Mouse (Mus musculus) midbrain, embryonic 11.5 days (tissue): ENCODE data around the gene Nob1. TPM values are rescaled to one million over a fixed set of nuclear protein-coding genes. Genes with fewer than 3 reads are reported as not detected.

ENCODE experiments used
- ATAC-seq: fragments of 200-750 bp; cut with Nextera tagmentation; 2 replicates; pipeline ENCODE4 v1.8.0; 2017; ENCODE audit warnings: moderate TSS enrichment, moderate library complexity; ENCODE audit not compliant: low FRiP score
- DNase-seq: peaks from one replicate; pipeline ENCODE4 v3.0.0; 2015; ENCODE audit warnings: low spot score; ENCODE audit errors: missing footprints
- H3K27ac ChIP-seq: fragments of 300-500 bp; sonication (generic); 2 replicates; pipeline ENCODE4 v1.5.1; 2014; ENCODE audit warnings: low read depth, low read length
- H3K27me3 ChIP-seq: fragments of 300-500 bp; sonication (generic); 2 replicates; pipeline ENCODE4 v1.6.1; 2014; ENCODE audit warnings: mild to moderate bottlenecking, low read length, moderate library complexity, mixed read lengths; ENCODE audit not compliant: control insufficient read depth, insufficient read depth
- H3K36me3 ChIP-seq: fragments of 300-500 bp; sonication (generic); 2 replicates; pipeline ENCODE4 v1.6.1; 2014; ENCODE audit warnings: mild to moderate bottlenecking, low read length, moderate library complexity, mixed read lengths; ENCODE audit not compliant: control insufficient read depth, insufficient read depth
- H3K4me1 ChIP-seq: fragments of 300-500 bp; sonication (generic); 2 replicates; pipeline ENCODE4 v1.6.1; 2014; ENCODE audit warnings: low read length; ENCODE audit not compliant: control insufficient read depth, insufficient read depth
- H3K4me2 ChIP-seq: fragments of 300-500 bp; sonication (generic); 2 replicates; pipeline ENCODE4 v1.6.1; 2014; ENCODE audit warnings: mild to moderate bottlenecking, moderate library complexity
- H3K4me3 ChIP-seq: fragments of 300-500 bp; sonication (generic); 2 replicates; pipeline ENCODE4 v1.5.1; 2014; ENCODE audit warnings: low read depth, low read length
- H3K9ac ChIP-seq: fragments of 300-500 bp; sonication (generic); 2 replicates; pipeline ENCODE4 v1.6.1; 2014; ENCODE audit warnings: low read length
- H3K9me3 ChIP-seq: fragments of 300-500 bp; sonication (generic); 2 replicates; pipeline ENCODE4 v1.6.1; 2016; ENCODE audit warnings: low read length; ENCODE audit not compliant: control insufficient read depth
- WGBS: fragments of 180-500 bp; shearing (Covaris S2); extraction: QIAGEN DNeasy Blood & Tissue Kit; methylation state at CpG from one replicate; pipeline ENCODE4 v1.1.7; 2014; 5-methylcytosine and 5-hydroxymethylcytosine counted together
- polyA plus RNA-seq: library from polyadenylated mRNA; unstranded; fragments of >200 nt; fragmentation: Nextera tagmentation; extraction: Ambion mirVana; gene quantifications from 2 replicates; pipeline ENCODE4 v1.2.1, GENCODE M21; 2014

Gene Nob1
- 69.5 and 81.7 TPM in 2 replicates for polyA plus RNA-seq

- Histone ChIP-seq H3K4me1 (peaks cover 7% of the 10 kb centered on the region; the same call in 1 of the 2 replicates), H3K4me2 (peak within 1 kb of the TSS; percentile 78), H3K36me3 (peaks cover 10% of the 10 kb centered on the region), H3K9me3 (no peaks in the 10 kb centered on the region), H3K9ac (peak within 1 kb of the TSS; percentile 92), H3K27me3 (no peaks in the 10 kb centered on the region), H3K27ac (no peak within 1 kb of the TSS), H3K4me3 (peak within 1 kb of the TSS; percentile 87)
- ATAC-seq (peak; percentile 99), DNase-seq (peak; percentile 100)
- WGBS, result under 1% methylated on average over 48 of the region's 50 CpGs
Observed at GRCm38 (mm10) chr8:107424597-107425229, at the start of gene Nob1. Gene Nob1, minus strand, starts transcription at chr8:107425051.

GRCm38 (mm10) chr8:107473369-107473768, 48.5 kb upstream of the Nob1 start:
- Histone ChIP-seq H3K9ac (no peak overlapping the region), H3K4me2 (no peak overlapping the region), H3K27ac (no peak overlapping the region), H3K4me3 (no peak overlapping the region), H3K27me3 (no peaks in the 10 kb centered on the region), H3K9me3 (no peaks in the 10 kb centered on the region), H3K36me3 (no peaks in the 10 kb centered on the region; the same call in 1 of the 2 replicates), H3K4me1 (no peaks in the 10 kb centered on the region; the same call in 1 of the 2 replicates)
- DNase-seq (peak; percentile 4), ATAC-seq (no peak)
- 94% methylated on average over 4 of the region's 4 CpGs for WGBS

GRCm38 (mm10) chr8:107472403-107473100, 47.7 kb upstream of the Nob1 start:
- H3K36me3 ChIP-seq, result no peaks in the 10 kb centered on the region; the same call in none of the 2 replicates
- H3K4me1 ChIP-seq, result no peaks in the 10 kb centered on the region; the same call in 1 of the 2 replicates
- ATAC-seq, result no peak
- DNase-seq, result peak; percentile 45
- no peak overlapping the region for H3K9ac ChIP-seq
- H3K9me3 ChIP-seq, result no peaks in the 10 kb centered on the region
- no peaks in the 10 kb centered on the region for H3K27me3 ChIP-seq
- H3K4me2 ChIP-seq, result no peak overlapping the region
- no peak overlapping the region for H3K4me3 ChIP-seq
- WGBS, result 82% methylated on average over 10 of the region's 10 CpGs
- H3K27ac ChIP-seq, result no peak overlapping the region; the same call in 1 of the 2 replicates

- Histone ChIP-seq H3K27ac (no peak overlapping the region), H3K4me1 (no peaks in the 10 kb centered on the region; the same call in 1 of the 2 replicates), H3K9me3 (no peaks in the 10 kb centered on the region), H3K9ac (no peak overlapping the region), H3K4me3 (no peak overlapping the region), H3K36me3 (no peaks in the 10 kb centered on the region; the same call in none of the 2 replicates), H3K4me2 (no peak overlapping the region), H3K27me3 (no peaks in the 10 kb centered on the region)
- WGBS, result 85% methylated on average over 5 of the region's 5 CpGs
- DNase-seq (no peak), ATAC-seq (no peak)
Observed at GRCm38 (mm10) chr8:107470302-107470701, 45.5 kb upstream of the Nob1 start.

GRCm38 (mm10) chr8:107468811-107469302, 44.0 kb upstream of the Nob1 start:
- Histone ChIP-seq H3K4me3 (no peak overlapping the region), H3K27me3 (no peaks in the 10 kb centered on the region), H3K9ac (no peak overlapping the region), H3K27ac (no peak overlapping the region; the same call in 1 of the 2 replicates), H3K4me2 (no peak overlapping the region), H3K9me3 (no peaks in the 10 kb centered on the region), H3K36me3 (no peaks in the 10 kb centered on the region; the same call in none of the 2 replicates), H3K4me1 (no peaks in the 10 kb centered on the region; the same call in 1 of the 2 replicates)
- ATAC-seq (no peak), DNase-seq (peak; percentile 83)
- WGBS, result 59% methylated on average over 8 of the region's 8 CpGs

GRCm38 (mm10) chr8:107466642-107467041, 41.8 kb upstream of the Nob1 start:
- Histone ChIP-seq H3K36me3 (peaks cover 2% of the 10 kb centered on the region), H3K4me3 (no peak overlapping the region), H3K9ac (no peak overlapping the region), H3K4me1 (no peaks in the 10 kb centered on the region; the same call in 1 of the 2 replicates), H3K9me3 (no peaks in the 10 kb centered on the region), H3K4me2 (no peak overlapping the region), H3K27ac (no peak overlapping the region), H3K27me3 (no peaks in the 10 kb centered on the region)
- DNase-seq, result peak; percentile 65
- no peak for ATAC-seq
- WGBS, result 90% methylated on average over 5 of the region's 5 CpGs

- Histone ChIP-seq H3K9me3 (no peaks in the 10 kb centered on the region), H3K27me3 (no peaks in the 10 kb centered on the region), H3K9ac (no peak overlapping the region), H3K27ac (no peak overlapping the region), H3K4me2 (no peak overlapping the region), H3K36me3 (peaks cover 2% of the 10 kb centered on the region), H3K4me3 (no peak overlapping the region), H3K4me1 (no peaks in the 10 kb centered on the region; the same call in 1 of the 2 replicates)
- no peak for ATAC-seq
- WGBS, result 78% methylated on average over 3 of the region's 3 CpGs
- DNase-seq, result peak; percentile 81
Observed at GRCm38 (mm10) chr8:107465332-107465990, 40.6 kb upstream of the Nob1 start.

- no peak overlapping the region for H3K4me2 ChIP-seq
- H3K4me3 ChIP-seq, result no peak overlapping the region
- H3K36me3 ChIP-seq, result 0 out of 2 replicates have a peak, but pooled peaks cover 5% of the 10 kb centered on the region
- ATAC-seq (no peak), DNase-seq (peak; percentile 69)
- 92% methylated on average over 5 of the region's 5 CpGs for WGBS
- no peak overlapping the region for H3K9ac ChIP-seq
- H3K27ac ChIP-seq, result no peak overlapping the region
- H3K27me3 ChIP-seq, result no peaks in the 10 kb centered on the region
- H3K4me1 ChIP-seq, result no peaks in the 10 kb centered on the region
- H3K9me3 ChIP-seq, result no peaks in the 10 kb centered on the region
Observed at GRCm38 (mm10) chr8:107462423-107462822, 37.6 kb upstream of the Nob1 start.
